Mouse (Mus musculus) left cerebral cortex, adult 9 months (tissue): Measurements from ENCODE around the gene Prrt4.
"Not testable (repeated sequence)": the region's sequence is repeated elsewhere in the genome, so short reads cannot be mapped to it uniquely, and the experiment has no call there.

Experiments used
- DNase-seq, 2 experiments: peaks; one replicate each; pipeline ENCODE4 v3.0.0; 2022; ENCODE audit warnings: low spot score in 2 of 2

Prrt4 gene

GRCm38 (mm10) chr6:29178888-29179658, at the start of gene Prrt4:
TSS of gene Prrt4 (minus strand) at chr6:29179584.
- DNase-seq: peak in 1 of 2 experiments; percentile 65

DNA sequence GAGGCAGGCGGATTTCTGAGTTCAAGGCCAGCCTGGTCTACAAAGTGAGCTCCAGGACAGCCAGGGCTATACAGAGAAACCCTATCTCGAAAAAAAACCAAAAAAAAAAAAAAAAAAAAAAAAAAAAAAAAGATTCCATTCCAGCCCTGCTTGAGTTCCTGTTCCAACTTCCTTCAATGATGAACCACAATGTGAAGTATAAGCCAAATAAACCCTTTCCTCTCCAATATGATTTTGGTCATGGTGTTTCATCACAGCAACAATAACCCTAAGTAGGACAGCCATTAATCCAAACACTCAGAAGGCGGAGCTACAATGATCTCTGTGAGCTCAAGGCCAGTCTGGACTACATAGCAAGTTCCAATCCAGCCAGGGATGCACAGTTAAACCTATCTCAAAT, 38.3 kb upstream of the Prrt4 start:
- DNase-seq: not testable (repeated sequence)

DNA sequence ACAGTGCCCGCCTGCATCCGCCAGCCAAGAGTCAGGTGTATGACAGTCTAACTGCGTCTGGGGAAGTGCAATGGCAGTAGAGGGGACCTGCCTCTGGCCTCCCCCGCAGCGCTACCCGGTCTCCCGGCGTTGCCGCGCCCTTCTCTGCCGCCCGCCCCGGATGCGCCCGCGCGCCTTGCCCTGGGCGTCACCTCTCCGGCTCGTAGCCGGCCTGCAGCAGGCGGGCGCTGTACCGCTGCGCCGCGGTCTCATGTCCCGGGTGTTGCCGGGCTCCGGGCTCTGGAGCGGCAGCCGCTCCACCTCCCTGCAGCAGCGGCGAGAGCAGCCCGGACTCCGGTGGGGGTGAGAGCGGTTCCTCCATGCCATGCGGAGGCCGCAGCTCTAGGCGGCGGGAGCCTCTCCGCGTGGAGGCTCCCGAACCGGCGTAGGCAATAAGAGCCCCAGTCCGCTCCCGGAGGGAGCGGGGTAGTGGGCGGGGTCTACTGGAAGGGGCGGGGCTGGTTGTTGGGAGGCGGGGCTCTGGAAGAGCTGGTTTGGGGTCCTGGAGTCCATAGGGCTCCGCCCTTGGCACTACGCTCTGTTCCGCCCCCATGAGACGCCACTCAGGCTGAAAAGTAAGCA, 36.6 kb upstream of the Prrt4 start, which contains the start of gene Impdh1:
Impdh1 (minus strand) TSS at position 484 of the 621 bp plus-strand sequence.
- DNase-seq: peak in 1 of 2 experiments; percentile 55

DNA sequence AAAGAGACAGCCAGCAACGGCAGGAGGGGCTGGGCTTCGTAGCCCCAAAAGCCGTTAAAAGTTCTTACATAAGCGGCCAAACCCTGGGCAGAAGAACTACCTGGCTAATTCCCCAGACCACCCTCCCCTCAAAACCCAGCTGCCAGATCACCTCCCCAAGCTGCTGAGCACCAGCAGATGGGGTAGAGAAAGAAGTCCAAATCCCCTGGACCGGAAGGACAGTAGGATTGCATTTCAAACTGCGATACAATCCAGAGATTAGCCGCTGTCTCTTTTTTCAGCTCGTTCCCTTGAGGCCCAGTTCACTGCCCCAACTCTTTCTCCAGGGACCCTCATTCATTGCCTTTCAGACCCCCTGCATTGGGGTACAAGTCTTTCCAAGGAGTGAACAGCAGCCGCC, 35.8 kb upstream of the Prrt4 start:
- no peak for DNase-seq

GRCm38 (mm10) chr6:29214776-29215175, 35.4 kb upstream of the Prrt4 start:
- no peak for DNase-seq

GRCm38 (mm10) chr6:29214245-29214644, 34.9 kb upstream of the Prrt4 start:
- DNase-seq: no peak

DNA sequence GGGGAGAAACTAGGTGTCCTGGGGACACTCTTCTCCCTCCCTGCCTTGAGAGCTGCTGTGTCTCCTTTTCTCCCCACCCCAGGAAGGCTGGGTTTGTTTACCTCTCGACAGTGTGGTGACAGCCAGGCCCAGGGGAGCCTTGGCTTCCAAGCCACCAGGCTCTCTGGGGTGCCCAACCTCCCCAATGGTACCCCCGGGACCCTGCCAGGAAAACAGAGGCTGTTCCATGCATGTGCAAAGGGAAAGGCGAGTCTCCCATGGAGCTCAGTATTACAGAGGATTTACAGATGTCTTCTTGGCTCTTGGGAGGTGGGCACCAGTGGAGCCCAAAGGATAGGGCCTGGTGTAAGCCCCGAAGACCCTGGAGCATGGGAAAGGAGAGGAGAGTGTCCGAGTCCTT, 34.1 kb upstream of the Prrt4 start:
- no peak for DNase-seq

- peak; percentile 54 to 71 for DNase-seq
Measured at GRCm38 (mm10) chr6:29211806-29212492, 32.6 kb upstream of the Prrt4 start.

- DNase-seq: no peak
Measured at GRCm38 (mm10) chr6:29211146-29211545, 31.8 kb upstream of the Prrt4 start.

- no peak for DNase-seq
Measured at GRCm38 (mm10) chr6:29210231-29210936, 31.0 kb upstream of the Prrt4 start.

GRCm38 (mm10) chr6:29208178-29208577, 28.8 kb upstream of the Prrt4 start:
- DNase-seq: no peak

- DNase-seq: no peak
Measured at GRCm38 (mm10) chr6:29207017-29207416, 27.6 kb upstream of the Prrt4 start.

DNA sequence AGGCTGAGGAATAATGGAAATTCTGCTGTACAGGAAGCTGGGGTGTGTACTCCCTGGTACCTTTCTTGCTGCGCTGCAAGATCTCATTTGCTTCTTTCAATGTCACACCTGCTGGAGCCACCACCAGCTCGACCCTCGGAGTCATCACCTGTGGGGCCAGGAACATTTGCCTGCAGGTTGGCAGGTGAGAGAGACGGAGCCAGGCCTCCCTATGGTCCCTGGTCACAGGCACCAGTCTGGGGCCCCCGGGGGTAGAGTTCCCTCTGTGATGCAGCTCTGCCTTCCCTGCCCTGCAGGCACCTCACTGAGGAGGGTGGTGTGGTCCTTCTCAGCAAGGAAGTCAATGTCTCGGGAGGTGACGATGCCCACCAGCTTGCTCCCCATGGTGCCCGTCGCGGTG, 26.6 kb upstream of the Prrt4 start:
- DNase-seq: no peak

DNA sequence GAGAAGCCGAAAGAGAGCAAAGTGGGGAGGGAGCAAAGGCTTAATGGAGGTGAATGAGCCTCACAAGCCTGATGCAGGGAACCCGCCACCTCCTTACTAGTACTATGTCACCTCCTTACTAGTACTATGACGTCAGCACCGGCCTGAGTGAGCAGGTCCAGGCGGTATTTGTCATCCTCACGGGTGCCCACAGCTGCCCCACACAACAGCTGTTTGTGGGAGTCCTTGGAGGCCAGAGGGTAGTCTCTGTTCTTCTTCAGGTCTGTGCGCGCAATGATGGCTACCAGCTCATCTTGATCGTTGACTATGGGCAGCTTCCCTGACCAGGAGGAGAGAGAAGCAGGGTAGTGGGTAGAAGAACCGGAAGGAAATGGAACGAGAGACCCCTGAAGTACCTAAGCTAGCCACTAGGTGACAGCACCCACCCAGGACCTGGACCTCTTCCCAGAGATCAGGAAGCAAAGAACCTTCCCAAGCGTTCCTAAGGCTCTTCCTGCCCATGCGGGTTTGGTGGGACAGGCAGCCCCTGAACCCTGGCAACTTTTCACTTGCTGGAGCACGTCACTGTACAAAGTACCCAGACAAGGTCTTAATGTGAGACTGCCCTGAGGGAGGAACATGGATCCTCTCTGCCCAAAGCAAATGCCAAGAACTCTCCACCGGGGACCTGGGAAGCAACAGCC, 25.7 kb upstream of the Prrt4 start:
- peak in 1 of 2 experiments; percentile 51 for DNase-seq

- DNase-seq: no peak
Measured at GRCm38 (mm10) chr6:29203861-29204585, 24.6 kb upstream of the Prrt4 start.

DNA sequence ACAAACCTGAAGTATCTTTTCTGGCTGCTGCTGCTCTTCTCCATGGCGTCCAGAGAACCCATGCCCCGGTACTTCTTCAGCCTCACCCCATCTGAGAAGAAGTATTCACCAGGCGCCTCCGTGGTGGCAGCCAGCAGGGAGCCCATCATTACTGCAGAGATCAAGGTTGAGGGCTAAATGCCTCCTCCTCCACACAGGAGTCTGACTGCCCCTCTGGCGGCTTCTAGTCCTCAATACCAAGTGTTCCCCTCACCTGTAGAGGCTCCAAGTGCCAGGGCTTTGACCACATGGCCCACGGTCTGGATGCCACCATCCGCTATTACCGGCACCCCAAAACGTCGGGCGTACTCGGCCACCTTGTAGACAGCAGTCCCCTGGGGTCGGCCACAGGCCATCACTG, 23.7 kb upstream of the Prrt4 start:
- DNase-seq: no peak

DNA sequence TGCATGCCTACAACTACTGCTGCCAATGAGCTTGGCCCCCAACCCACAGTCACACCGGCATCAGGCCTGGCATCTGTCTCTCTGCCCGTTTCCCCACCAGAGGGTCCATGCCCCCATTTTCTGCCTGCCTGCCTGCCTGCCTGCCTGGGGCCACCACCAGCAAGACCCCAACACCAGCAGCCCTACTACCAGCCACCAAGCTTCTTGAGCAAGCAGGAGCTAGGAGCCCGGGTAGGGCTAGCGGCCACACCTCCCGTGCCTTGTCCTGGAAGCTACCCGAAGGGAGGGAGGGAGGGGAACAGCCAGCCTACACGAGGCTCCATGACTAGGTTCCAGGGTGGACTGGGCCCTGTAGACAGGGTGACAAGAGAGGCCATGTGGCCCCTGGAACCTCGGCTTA, 22.6 kb upstream of the Prrt4 start:
- no peak for DNase-seq

GRCm38 (mm10) chr6:29201341-29201740, 22.0 kb upstream of the Prrt4 start:
- DNase-seq: no peak

DNA sequence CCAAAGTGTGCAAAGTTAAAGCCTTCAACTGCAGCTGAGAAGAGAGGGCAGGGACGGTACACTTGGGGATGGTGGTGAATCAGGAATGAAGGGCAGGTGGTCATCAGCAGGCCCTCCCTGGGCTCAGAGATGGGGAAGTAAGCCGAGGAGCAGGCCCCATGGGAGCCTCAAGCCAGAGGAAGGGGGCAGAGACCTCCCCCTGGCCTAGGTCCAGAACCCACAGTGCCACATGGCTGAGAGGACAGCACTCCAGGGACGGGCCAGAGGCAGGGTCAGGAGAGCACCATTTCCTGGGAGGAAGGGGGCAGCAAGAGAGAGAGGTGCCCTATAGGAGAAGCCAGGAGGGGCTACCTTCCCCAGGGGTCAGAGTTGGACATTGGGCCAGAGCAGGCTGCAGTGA, 21.1 kb upstream of the Prrt4 start:
- no peak for DNase-seq

DNA sequence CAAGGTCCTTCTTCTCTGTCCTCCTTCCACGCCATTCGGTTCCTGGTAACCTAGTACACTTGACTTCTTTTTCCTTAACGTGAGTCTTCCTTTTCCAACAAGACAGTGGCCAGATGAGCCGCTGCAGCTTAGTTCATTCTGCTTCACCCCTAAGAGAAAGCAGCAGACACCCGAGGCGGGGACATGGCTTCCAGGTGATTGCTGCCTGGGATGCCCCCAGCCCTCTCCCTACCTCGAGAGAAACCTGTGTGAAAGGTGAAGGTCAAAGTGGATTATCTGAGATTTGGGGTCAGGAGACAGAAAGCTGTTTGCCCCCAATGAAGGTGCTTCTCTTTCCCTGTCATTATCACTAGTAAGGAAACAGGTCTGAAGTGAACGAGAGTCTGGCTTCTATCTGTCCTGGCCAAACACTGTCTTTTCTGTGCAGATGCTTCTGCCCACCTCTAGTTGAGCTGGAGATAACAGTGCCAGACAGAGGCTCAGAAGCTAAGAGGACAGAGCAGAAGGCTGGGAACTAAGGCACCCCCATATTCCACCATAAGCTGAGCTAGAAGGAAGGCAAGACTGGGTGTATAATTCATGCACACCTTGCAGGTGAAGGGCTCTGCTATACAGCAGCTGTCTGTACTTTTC, 20.0 kb upstream of the Prrt4 start:
- DNase-seq: no peak
